Mouse (Mus musculus) kidney, postnatal 36 days (tissue): ENCODE results near the gene Sf3a2.

ENCODE experiments used
- DNase-seq, 2 experiments: peaks; one replicate each; pipeline ENCODE4 v3.0.0; 2021 to 2022; ENCODE audit warnings: mixed read lengths in 2 of 2

Sf3a2 gene

GRCm38 (mm10) chr10:80776358-80776869 lies 21.6 kb upstream of the Sf3a2 start:
- no peak for DNase-seq

DNA sequence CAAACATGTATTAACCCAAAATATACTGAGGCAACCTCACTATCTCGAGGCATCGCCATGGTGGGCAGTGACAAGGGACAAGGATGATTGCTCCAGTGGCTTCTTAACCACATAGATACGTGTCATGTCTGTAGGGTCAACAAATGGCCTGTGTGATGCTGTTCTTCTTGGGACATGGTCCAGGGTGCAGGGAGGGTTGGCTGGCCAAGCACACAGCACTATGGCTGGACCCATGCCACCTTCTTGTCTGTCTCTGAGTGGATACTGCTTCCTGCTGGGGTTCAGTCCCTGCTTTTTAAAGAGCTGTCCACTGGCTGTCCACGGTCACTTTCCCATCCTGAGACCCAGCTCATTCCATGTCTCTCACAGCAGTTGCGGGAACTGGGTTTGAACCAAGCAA lies 20.9 kb upstream of the Sf3a2 start:
- no peak for DNase-seq

GRCm38 (mm10) chr10:80779565-80779964 lies 18.4 kb upstream of the Sf3a2 start:
- DNase-seq = no peak

DNA sequence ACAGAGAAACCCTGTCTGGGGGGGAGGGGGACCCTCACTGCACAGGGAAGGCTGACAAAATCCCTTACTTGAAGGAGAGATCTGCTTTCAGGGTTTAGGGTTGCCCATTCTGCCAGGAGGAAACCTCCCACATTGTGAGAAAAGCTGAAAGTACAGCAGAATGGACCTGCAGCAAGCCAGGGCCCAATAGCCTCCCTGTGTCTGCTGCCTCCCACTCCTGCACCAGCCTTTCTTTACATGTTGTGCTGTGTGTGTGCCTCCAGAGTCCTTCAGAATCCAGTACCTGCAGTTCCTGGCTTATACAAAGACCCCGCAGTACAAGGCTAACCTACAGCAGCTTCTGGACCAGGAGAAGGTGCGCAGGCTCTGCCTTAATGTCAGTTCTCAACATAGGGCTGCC lies 13.7 kb upstream of the Sf3a2 start:
- DNase-seq = no peak

DNA sequence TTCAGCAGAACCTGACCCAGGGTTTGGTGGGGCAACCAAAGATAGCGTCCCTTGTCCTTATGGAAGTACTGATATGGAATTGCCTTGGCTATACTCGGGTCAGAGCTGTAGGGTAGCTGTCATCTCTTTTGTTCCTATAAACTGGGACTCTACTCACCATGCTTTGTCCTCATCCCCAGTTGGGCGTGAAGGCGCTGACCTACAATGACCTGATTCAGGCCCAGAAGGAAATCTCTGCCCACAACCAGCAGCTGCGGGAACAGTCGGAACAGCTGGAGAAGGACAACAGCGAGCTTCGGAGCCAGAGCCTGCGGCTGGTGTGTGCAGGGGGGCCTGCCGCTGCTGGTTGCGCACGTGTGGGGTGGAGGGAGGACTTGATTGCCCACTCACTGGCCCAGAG lies 13.1 kb upstream of the Sf3a2 start:
- no peak for DNase-seq

DNA sequence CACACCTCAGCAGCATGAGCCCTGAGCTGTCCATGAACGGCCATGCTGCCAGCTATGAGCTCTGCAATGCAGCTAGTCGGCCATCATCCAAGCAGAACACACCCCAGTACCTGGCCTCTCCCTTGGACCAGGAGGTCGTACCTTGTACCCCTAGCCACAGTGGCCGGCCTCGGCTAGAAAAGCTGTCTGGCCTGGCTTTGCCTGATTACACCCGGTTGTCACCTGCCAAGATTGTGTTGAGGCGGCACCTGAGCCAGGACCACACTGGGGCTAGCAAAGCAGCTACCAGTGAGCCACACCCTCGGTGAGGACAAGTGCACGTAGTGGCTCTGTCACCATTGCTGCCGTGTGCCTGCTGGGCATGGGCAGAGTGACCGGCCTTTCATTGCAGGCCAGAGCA lies 12.0 kb upstream of the Sf3a2 start:
- no peak for DNase-seq

- no peak for DNase-seq
Measured at GRCm38 (mm10) chr10:80787517-80787916, 10.5 kb upstream of the Sf3a2 start.

DNA sequence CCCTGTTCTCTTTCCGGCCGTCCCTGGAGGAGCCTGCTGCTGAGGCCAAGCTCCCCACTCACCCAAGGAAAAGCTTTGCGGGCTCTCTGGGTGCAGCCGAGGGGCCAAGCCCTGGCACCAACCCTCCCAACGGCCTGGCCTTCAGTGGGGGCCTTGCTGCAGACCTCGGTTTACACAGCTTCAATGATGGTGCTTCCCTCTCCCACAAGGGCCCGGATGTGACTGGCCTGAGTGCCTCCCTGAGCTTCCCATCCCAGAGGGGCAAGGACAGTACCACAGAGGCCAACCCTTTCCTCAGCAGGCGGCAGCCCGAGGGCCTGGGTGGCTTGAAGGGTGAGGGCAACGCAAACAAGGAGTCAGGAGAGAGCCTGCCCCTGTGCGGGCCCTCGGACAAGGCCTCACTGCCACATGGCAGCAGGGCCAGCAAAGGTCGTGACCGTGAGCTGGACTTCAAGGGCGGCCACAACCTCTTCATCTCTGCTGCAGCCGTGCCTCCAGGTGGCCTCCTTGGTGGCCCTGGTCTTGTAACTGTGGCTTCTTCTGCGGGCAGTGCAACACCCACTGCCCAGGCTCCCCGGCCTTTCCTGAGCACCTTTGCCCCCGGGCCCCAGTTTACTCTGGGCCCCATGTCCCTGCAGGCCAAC lies 7.1 kb upstream of the Sf3a2 start:
- no peak for DNase-seq

GRCm38 (mm10) chr10:80791476-80792174 lies 6.4 kb upstream of the Sf3a2 start:
- DNase-seq = no peak

GRCm38 (mm10) chr10:80792175-80793032 lies 5.6 kb upstream of the Sf3a2 start:
- DNase-seq = no peak

GRCm38 (mm10) chr10:80793033-80793784 lies 4.8 kb upstream of the Sf3a2 start:
- DNase-seq = no peak

- DNase-seq = peak in 1 of 2 experiments; percentile 23
Measured at GRCm38 (mm10) chr10:80793803-80794202, 4.2 kb upstream of the Sf3a2 start.

DNA sequence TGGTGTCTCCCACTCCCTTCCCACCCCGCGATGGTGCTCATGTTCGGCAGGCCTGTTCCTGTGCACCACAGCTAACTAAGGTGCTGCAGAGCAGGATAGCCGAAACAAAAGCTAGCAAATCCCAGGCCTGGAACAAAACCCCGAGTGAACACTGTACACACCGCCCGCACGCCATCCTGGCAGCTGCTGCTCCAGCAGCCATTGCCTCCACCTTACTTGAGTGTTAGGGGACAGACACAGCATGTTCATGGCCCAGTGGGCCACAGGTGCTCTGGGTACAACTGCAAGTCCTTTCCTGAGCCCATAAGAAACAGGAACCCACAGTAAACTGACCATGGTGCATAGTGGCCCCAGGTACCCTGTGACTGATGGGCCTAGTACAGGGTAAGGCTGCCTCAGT lies 3.2 kb upstream of the Sf3a2 start:
- no peak for DNase-seq

- DNase-seq = no peak
Measured at GRCm38 (mm10) chr10:80796307-80796848, 1.6 kb upstream of the Sf3a2 start.

GRCm38 (mm10) chr10:80797186-80798149 lies 530 bp upstream of the Sf3a2 start:
- peak in 1 of 2 experiments; percentile 77 for DNase-seq

DNA sequence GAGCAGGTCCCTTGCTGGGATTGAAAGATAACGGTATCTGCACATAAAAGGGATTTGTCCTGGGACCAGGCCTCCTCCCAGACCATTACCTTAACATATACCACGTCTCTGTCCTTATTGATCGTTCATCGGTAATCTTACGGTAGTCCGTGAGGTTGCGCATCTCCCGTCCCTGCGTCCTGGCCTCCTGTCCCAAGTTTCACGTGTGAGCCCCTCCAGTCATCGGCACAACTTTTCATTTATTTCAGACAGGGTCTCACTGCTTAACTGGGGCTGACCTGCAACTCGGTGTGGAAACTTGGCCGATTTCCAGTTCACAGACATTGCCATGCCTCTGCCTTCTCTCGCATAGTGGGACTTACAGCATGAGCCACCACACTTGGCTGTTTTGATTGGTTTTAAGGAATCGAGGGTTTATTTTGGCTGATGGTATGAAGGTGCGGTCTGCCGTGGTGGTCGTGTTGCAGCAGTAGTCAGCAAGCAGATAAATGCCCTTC lies 1.1 kb downstream of the Sf3a2 start:
- DNase-seq = no peak

DNA sequence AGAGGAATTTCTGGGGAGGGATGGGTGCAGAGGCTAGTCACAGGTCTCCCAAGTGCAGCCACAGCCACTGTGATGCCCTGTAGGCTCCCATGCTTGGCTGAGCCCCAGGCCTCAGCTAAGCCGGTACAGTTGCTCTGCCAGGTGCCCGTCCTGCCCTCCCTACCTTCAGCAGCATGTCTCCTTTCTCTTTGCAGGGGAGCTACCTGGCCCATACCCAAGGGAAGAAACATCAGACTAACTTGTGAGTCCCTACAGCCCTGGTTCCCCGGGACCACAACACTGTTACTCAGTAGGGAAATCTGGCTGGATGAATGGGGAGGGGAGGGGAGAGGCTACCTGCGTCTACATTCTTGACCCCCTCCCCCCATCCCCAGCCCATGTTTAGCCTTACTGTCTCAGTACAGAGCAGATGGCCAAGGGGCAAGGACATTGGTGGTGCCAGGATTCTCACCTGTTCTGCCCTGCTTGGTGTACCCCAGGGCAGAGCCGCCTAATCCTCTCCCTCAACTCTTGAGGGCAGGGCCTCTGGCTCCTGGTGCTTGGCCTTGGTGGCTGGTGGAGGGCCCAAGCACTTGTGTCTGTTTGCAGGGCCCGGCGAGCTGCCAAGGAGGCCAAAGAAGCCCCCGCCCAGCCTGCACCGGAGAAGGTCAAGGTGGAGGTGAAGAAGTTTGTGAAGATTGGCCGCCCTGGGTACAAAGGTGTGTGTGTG lies 4.4 kb downstream of the Sf3a2 start:
- no peak for DNase-seq

GRCm38 (mm10) chr10:80802996-80803395 lies 5.0 kb downstream of the Sf3a2 start:
- DNase-seq = no peak

DNA sequence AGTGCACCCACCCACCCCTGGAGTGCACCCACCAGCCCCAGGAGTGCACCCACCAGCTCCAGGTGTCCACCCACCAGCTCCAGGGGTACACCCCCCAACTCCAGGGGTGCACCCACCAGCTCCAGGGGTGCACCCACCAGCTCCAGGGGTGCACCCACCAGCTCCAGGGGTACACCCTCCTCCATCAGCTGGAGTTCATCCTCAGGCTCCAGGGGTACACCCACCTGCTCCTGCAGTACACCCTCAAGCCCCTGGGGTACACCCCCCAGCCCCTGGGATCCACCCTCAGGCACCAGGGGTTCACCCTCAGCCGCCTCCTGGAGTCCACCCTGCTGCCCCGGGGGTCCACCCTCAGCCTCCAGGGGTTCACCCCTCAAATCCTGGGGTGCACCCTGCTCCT lies 6.3 kb downstream of the Sf3a2 start:
- DNase-seq = no peak

DNA sequence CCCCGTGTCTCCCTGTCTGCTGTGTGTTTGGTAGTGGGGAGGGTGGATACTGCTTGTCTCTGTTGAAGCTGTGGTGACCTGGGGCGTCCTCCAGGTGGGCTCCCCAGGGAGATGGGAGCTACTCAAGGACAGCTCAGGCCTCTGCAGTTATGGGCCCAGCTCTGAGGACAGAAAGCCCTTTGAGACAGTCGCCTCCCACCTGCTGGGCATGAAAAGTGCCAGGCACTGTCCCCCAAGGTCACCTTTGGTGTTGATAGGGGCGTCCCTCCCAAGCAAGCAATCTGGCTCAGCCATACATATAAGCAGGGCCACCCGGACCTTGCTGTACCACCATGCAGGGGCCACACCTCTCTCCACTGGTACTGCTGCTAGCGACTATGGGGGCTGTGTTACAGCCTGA lies 6.9 kb downstream of the Sf3a2 start, which contains the start of gene Amh:
Gene Amh, plus strand, starts transcription at position 328 of the 400 bp plus-strand sequence.
- DNase-seq = no peak
